Mouse (Mus musculus) liver, embryonic 16.5 days (tissue): Measurements from ENCODE around the gene Thtpa. TPM values are rescaled to one million over a fixed set of nuclear protein-coding genes. Genes with fewer than 3 reads are reported as not detected.
A peak's percentile ranks its signal among the peaks of the same experiment; 100 is the strongest.

Experiments used
- ATAC-seq: fragments of 200-750 bp; cut with Nextera tagmentation; 2 replicates; pipeline ENCODE4 v1.8.0; 2017; ENCODE audit warnings: low read depth, mild to moderate bottlenecking, moderate number of reproducible peaks, moderate library complexity
- H3K27ac ChIP-seq: fragments of 300-500 bp; sonication (generic); 2 replicates; pipeline ENCODE4 v1.5.1; 2014; ENCODE audit warnings: mild to moderate bottlenecking, low read length
- H3K27me3 ChIP-seq: fragments of 300-500 bp; sonication (generic); 2 replicates; pipeline ENCODE4 v1.6.1; 2014; ENCODE audit warnings: low read depth, low read length, mixed read lengths; ENCODE audit not compliant: control insufficient read depth, insufficient read depth
- H3K36me3 ChIP-seq: fragments of 300-500 bp; sonication (generic); 2 replicates; pipeline ENCODE4 v1.6.1; 2014; ENCODE audit warnings: mild to moderate bottlenecking; ENCODE audit not compliant: control insufficient read depth, insufficient read depth
- H3K4me1 ChIP-seq: fragments of 300-500 bp; sonication (generic); 2 replicates; pipeline ENCODE4 v1.6.1; 2014; ENCODE audit warnings: low read depth, low read length, mixed read lengths; ENCODE audit not compliant: control insufficient read depth
- H3K4me2 ChIP-seq: fragments of 300-500 bp; sonication (generic); 2 replicates; pipeline ENCODE4 v1.6.1; 2014; ENCODE audit warnings: low read depth, low read length, mixed read lengths
- H3K4me3 ChIP-seq: fragments of 300-500 bp; sonication (generic); 2 replicates; pipeline ENCODE4 v1.5.1; 2014; ENCODE audit warnings: low read depth, mild to moderate bottlenecking, low read length
- H3K9ac ChIP-seq: fragments of 300-500 bp; sonication (generic); 2 replicates; pipeline ENCODE4 v1.6.1; 2014; ENCODE audit warnings: low read depth, low read length
- H3K9me3 ChIP-seq: fragments of 300-500 bp; sonication (generic); replicated peaks from 2 replicates; pipeline ENCODE4 v1.6.1; 2016; ENCODE audit warnings: low read length; ENCODE audit not compliant: control insufficient read depth
- WGBS: fragments of 180-500 bp; shearing (Covaris S2); extraction: QIAGEN DNeasy Blood & Tissue Kit; methylation state at CpG from one replicate; pipeline ENCODE4 v1.1.7; 2014; ENCODE audit not compliant: insufficient replicate concordance; 5-methylcytosine and 5-hydroxymethylcytosine counted together
- polyA plus RNA-seq: library from polyadenylated mRNA; unstranded; fragments of >200 nt; fragmentation: Nextera tagmentation; extraction: Ambion mirVana; gene quantifications from 2 replicates; pipeline ENCODE4 v1.2.1, GENCODE M21; 2015

Thtpa gene
- polyA plus RNA-seq, 1 experiment from 2014 or later, result 5.1 TPM

- H3K27ac ChIP-seq, result no peak overlapping the region
- peaks cover 23% of the 10 kb centered on the region for H3K27me3 ChIP-seq
- H3K4me1 ChIP-seq, result peaks cover 7% of the 10 kb centered on the region
- no peak for ATAC-seq
- H3K9ac ChIP-seq, result no peak overlapping the region
- no peak overlapping the region for H3K4me2 ChIP-seq
- H3K4me3 ChIP-seq, result no peak overlapping the region
- H3K9me3 ChIP-seq, result no peaks in the 10 kb centered on the region
- no peaks in the 10 kb centered on the region for H3K36me3 ChIP-seq
- 93% methylated on average over 12 of the region's 12 CpGs for WGBS
Measured at GRCm38 (mm10) chr14:55074416-55074815, 20.2 kb upstream of the Thtpa start.

GRCm38 (mm10) chr14:55076224-55076623 is 18.4 kb upstream of the Thtpa start:
- ATAC-seq, result no peak
- H3K9ac ChIP-seq, result no peak overlapping the region
- WGBS, result 59% methylated on average over 6 of the region's 6 CpGs

GRCm38 (mm10) chr14:55076956-55077355 is 17.6 kb upstream of the Thtpa start:
- Histone ChIP-seq H3K27ac (no peak overlapping the region), H3K4me2 (no peak overlapping the region), H3K36me3 (no peaks in the 10 kb centered on the region), H3K4me1 (peaks cover 7% of the 10 kb centered on the region), H3K9me3 (no peaks in the 10 kb centered on the region), H3K9ac (no peak overlapping the region), H3K4me3 (no peak overlapping the region), H3K27me3 (peaks cover 23% of the 10 kb centered on the region)
- ATAC-seq, result no peak
- 60% methylated on average over 3 of the region's 3 CpGs for WGBS

More at GRCm38 (mm10) chr14:55076224-55076623, 18.4 kb upstream of the Thtpa start:
- Histone ChIP-seq H3K4me2 (no peak overlapping the region), H3K36me3 (no peaks in the 10 kb centered on the region), H3K4me3 (no peak overlapping the region), H3K4me1 (peaks cover 7% of the 10 kb centered on the region), H3K27ac (no peak overlapping the region), H3K27me3 (peaks cover 23% of the 10 kb centered on the region), H3K9me3 (no peaks in the 10 kb centered on the region)

- peaks cover 7% of the 10 kb centered on the region for H3K4me1 ChIP-seq
- 37% methylated on average over 15 of the region's 15 CpGs for WGBS
- H3K9me3 ChIP-seq, result no peaks in the 10 kb centered on the region
- H3K36me3 ChIP-seq, result no peaks in the 10 kb centered on the region
- peaks cover 23% of the 10 kb centered on the region for H3K27me3 ChIP-seq
- ATAC-seq, result no peak
- H3K27ac ChIP-seq, result no peak overlapping the region
- H3K4me2 ChIP-seq, result no peak overlapping the region
- no peak overlapping the region for H3K9ac ChIP-seq
- H3K4me3 ChIP-seq, result no peak overlapping the region
Measured at GRCm38 (mm10) chr14:55077481-55078365, 16.9 kb upstream of the Thtpa start.

GRCm38 (mm10) chr14:55078366-55078989 is 16.1 kb upstream of the Thtpa start:
- Histone ChIP-seq H3K4me3 (no peak overlapping the region), H3K4me2 (0 out of 2 replicates have a peak overlapping the region, but pooled peaks have one; percentile 11), H3K4me1 (peaks cover 7% of the 10 kb centered on the region), H3K36me3 (no peaks in the 10 kb centered on the region), H3K9ac (no peak overlapping the region), H3K27ac (no peak overlapping the region), H3K27me3 (peaks cover 23% of the 10 kb centered on the region), H3K9me3 (no peaks in the 10 kb centered on the region)
- ATAC-seq, result no peak; the same call in 1 of the 2 replicates
- WGBS, result 5% methylated on average over 23 of the region's 23 CpGs

- Histone ChIP-seq H3K27ac (no peak overlapping the region), H3K4me1 (peaks cover 7% of the 10 kb centered on the region), H3K4me3 (no peak overlapping the region), H3K4me2 (0 out of 2 replicates have a peak overlapping the region, but pooled peaks have one; percentile 11), H3K36me3 (no peaks in the 10 kb centered on the region), H3K9me3 (no peaks in the 10 kb centered on the region), H3K27me3 (peaks cover 23% of the 10 kb centered on the region), H3K9ac (no peak overlapping the region)
- WGBS, result 25% methylated on average over 8 of the region's 8 CpGs
- ATAC-seq, result peak; percentile 66
Measured at GRCm38 (mm10) chr14:55079214-55079970, 15.2 kb upstream of the Thtpa start.

GRCm38 (mm10) chr14:55081105-55081504 is 13.5 kb upstream of the Thtpa start:
- H3K4me3 ChIP-seq, result no peak overlapping the region
- no peak overlapping the region for H3K4me2 ChIP-seq
- no peaks in the 10 kb centered on the region for H3K9me3 ChIP-seq
- H3K4me1 ChIP-seq, result peaks cover 15% of the 10 kb centered on the region
- H3K27ac ChIP-seq, result no peak overlapping the region
- 47% methylated on average over 5 of the region's 5 CpGs for WGBS
- no peaks in the 10 kb centered on the region for H3K36me3 ChIP-seq
- H3K27me3 ChIP-seq, result peaks cover 23% of the 10 kb centered on the region
- no peak overlapping the region for H3K9ac ChIP-seq
- ATAC-seq, result no peak

- H3K4me1 ChIP-seq, result peaks cover 15% of the 10 kb centered on the region
- H3K27ac ChIP-seq, result no peak overlapping the region
- no peak overlapping the region for H3K4me2 ChIP-seq
- no peak for ATAC-seq
- WGBS, result 59% methylated on average over 6 of the region's 6 CpGs
- H3K9me3 ChIP-seq, result no peaks in the 10 kb centered on the region
- H3K27me3 ChIP-seq, result peaks cover 7% of the 10 kb centered on the region
- H3K4me3 ChIP-seq, result no peak overlapping the region
- no peak overlapping the region for H3K9ac ChIP-seq
- H3K36me3 ChIP-seq, result no peaks in the 10 kb centered on the region
Measured at GRCm38 (mm10) chr14:55083481-55083880, 11.1 kb upstream of the Thtpa start.
